Mouse (Mus musculus): Measurements from ENCODE around the gene Gm11627. TPM values are rescaled to one million over a fixed set of nuclear protein-coding genes. Genes with fewer than 3 reads are reported as not detected.

Gm11627 gene
- polyA plus RNA-seq, 1 experiment from 2014 or later, result 8.7 TPM

DNA sequence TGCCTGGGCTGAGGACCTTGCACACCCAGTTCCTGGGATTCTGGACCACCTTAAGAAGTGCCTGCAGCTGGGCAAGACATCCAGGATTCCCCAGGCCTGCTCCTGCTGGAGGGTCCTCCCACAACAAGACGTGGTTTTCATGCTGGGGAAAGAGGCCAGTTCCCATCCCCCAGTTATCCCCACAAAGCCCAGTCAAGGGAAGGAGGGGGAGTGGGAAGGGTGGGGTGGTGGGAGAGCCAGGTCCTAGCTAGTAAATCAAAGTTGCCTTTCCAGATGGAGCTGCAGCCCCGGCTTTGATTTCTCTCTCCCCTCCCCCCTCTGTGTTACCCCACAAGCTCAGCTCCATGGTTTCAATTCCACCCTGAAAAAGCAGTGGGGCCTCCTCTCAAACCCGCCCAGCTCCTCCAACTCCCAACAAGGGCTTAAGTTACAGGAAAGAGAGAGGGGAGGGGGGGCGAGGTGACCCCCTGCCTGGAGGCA, 16.1 kb upstream of the Gm11627 start:
- 0 out of 2 replicates have a peak overlapping the region, but pooled peaks have one; percentile 6 for H3K4me2 ChIP-seq
- H3K4me1 ChIP-seq (replicated peaks), result peaks cover 16% of the 10 kb centered on the region
- ATAC-seq (ENCODE audit: low read depth), result peak; percentile 72; the same call in 1 of the 2 replicates
- no peaks in the 10 kb centered on the region for H3K36me3 ChIP-seq
- no peaks in the 10 kb centered on the region for H3K9me3 ChIP-seq
- peak overlapping the region; percentile 51 for H3K9ac ChIP-seq
- WGBS, result 5% methylated on average over 3 of the region's 4 CpGs
- H3K27ac ChIP-seq (replicated peaks), result peak overlapping the region; percentile 78
- no peaks in the 10 kb centered on the region for H3K27me3 ChIP-seq
- no peak overlapping the region for H3K4me3 ChIP-seq

GRCm38 (mm10) chr11:102587554-102587953, 8.3 kb upstream of the Gm11627 start:
- Histone ChIP-seq H3K9me3 (0 out of 2 replicates have a peak, but pooled peaks cover 4% of the 10 kb centered on the region), H3K4me1 (replicated peaks) (peaks cover 5% of the 10 kb centered on the region), H3K27ac (replicated peaks) (no peak overlapping the region), H3K9ac (no peak overlapping the region), H3K4me3 (no peak overlapping the region), H3K4me2 (no peak overlapping the region), H3K36me3 (no peaks in the 10 kb centered on the region), H3K27me3 (no peaks in the 10 kb centered on the region)
- WGBS, result 80% methylated on average over 3 of the region's 3 CpGs
- no peak for ATAC-seq (ENCODE audit: low read depth)

GRCm38 (mm10) chr11:102586445-102587130, 7.3 kb upstream of the Gm11627 start:
- WGBS, result 85% methylated on average over 4 of the region's 4 CpGs

DNA sequence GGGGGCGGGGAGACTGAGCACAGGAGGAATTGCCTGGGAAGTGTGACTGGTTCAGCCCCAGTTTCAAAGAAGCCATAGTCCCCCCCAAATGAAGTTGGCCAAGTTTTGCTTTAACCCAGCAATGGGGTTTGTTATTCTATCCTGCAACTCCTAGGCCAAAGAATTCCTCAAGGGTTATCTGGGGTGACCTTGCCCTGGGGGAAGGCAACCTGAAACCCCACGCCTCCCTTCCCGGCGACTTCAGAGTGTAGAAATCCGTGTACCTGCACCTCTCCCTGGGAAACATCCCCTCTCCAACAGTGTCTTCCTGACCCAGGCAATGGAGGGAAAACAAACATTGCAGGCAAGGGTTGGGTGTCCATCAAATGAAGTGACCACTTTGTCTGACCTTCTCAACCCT, 3.5 kb upstream of the Gm11627 start:
- Histone ChIP-seq H3K27me3 (no peaks in the 10 kb centered on the region), H3K27ac (replicated peaks) (peak overlapping the region; percentile 76), H3K9ac (no peak overlapping the region), H3K4me2 (no peak overlapping the region), H3K4me3 (no peak overlapping the region), H3K9me3 (0 out of 2 replicates have a peak, but pooled peaks cover 4% of the 10 kb centered on the region), H3K4me1 (replicated peaks) (peaks cover 43% of the 10 kb centered on the region), H3K36me3 (no peaks in the 10 kb centered on the region)
- no peak for ATAC-seq (ENCODE audit: low read depth)
- 18% methylated on average over 5 of the region's 5 CpGs for WGBS

More at GRCm38 (mm10) chr11:102586445-102587130, 7.3 kb upstream of the Gm11627 start:
- Histone ChIP-seq H3K4me1 (replicated peaks) (peaks cover 14% of the 10 kb centered on the region), H3K36me3 (no peaks in the 10 kb centered on the region), H3K4me3 (no peak overlapping the region), H3K9me3 (0 out of 2 replicates have a peak, but pooled peaks cover 4% of the 10 kb centered on the region), H3K27ac (replicated peaks) (no peak overlapping the region), H3K27me3 (no peaks in the 10 kb centered on the region), H3K9ac (no peak overlapping the region), H3K4me2 (no peak overlapping the region)
- ATAC-seq (ENCODE audit: low read depth), result no peak

- H3K4me2 ChIP-seq, result no peak overlapping the region
Observed at GRCm38 (mm10) chr11:102582016-102582610, 2.9 kb upstream of the Gm11627 start.

DNA sequence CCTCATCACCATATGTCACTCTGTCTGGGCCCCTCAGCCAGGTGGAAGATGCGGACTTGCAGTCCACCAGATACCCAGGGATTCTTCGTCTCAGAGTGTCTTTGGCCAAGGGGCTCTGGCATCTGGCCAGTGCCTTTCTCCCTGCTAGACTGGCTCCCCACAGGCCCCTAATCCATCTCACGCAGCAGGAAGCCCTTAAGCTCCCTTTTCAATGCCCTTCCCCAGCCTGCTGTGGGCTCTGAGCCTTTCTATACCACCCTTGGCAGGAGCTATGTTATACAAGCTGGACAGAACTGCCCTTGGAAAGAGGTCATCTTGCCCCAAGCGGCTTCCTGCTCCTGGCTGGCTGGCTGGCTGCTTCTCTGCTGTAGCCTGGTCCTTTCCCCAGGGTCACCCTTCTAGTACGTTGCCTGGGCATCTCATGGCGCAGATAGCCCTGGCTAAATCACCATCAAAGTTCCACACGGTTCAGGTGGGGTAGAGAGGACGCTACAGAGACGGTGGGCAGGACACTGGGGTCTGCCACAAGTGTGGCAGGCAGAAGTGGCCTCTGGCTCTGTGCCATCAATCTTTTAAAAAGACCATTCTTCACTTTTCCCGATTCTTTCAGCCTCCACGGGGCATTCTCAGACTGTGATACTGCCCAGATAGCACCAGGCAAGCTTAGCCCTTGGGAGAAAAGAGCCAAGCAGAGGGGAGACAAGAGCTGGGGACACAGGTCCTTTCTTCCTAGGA, 2.2 kb upstream of the Gm11627 start:
- H3K27me3 ChIP-seq, result no peaks in the 10 kb centered on the region
- H3K36me3 ChIP-seq, result no peaks in the 10 kb centered on the region
- ATAC-seq (ENCODE audit: low read depth), result no peak
- H3K9me3 ChIP-seq, result 0 out of 2 replicates have a peak, but pooled peaks cover under 1% of the 10 kb centered on the region
- 15% methylated on average over 11 of the region's 11 CpGs for WGBS
- no peak overlapping the region for H3K4me3 ChIP-seq
- no peak overlapping the region for H3K4me2 ChIP-seq
- no peak overlapping the region for H3K9ac ChIP-seq
- peaks cover 43% of the 10 kb centered on the region for H3K4me1 ChIP-seq (replicated peaks)
- H3K27ac ChIP-seq (replicated peaks), result peak overlapping the region; percentile 76

More at GRCm38 (mm10) chr11:102582016-102582610, 2.9 kb upstream of the Gm11627 start:
- no peaks in the 10 kb centered on the region for H3K27me3 ChIP-seq
- H3K27ac ChIP-seq (replicated peaks), result peak overlapping the region; percentile 76
- WGBS, result 25% methylated on average over 13 of the region's 13 CpGs
- ATAC-seq (ENCODE audit: low read depth), result no peak
- H3K9ac ChIP-seq, result no peak overlapping the region
- H3K4me3 ChIP-seq, result no peak overlapping the region
- no peaks in the 10 kb centered on the region for H3K36me3 ChIP-seq
- H3K9me3 ChIP-seq, result 0 out of 2 replicates have a peak, but pooled peaks cover 4% of the 10 kb centered on the region
- H3K4me1 ChIP-seq (replicated peaks), result peaks cover 43% of the 10 kb centered on the region

- no peaks in the 10 kb centered on the region for H3K27me3 ChIP-seq
- no peak overlapping the region for H3K4me3 ChIP-seq
- H3K36me3 ChIP-seq, result no peaks in the 10 kb centered on the region
- peak overlapping the region; percentile 49 for H3K4me2 ChIP-seq
- no peaks in the 10 kb centered on the region for H3K9me3 ChIP-seq
- peaks cover 43% of the 10 kb centered on the region for H3K4me1 ChIP-seq (replicated peaks)
- no peak for ATAC-seq (ENCODE audit: low read depth)
- WGBS, result 24% methylated on average over 3 of the region's 3 CpGs
- H3K9ac ChIP-seq, result 0 out of 2 replicates have a peak overlapping the region, but pooled peaks have one; percentile 41
- H3K27ac ChIP-seq (replicated peaks), result peak overlapping the region; percentile 75
Observed at GRCm38 (mm10) chr11:102580034-102580330, 721 bp upstream of the Gm11627 start.

DNA sequence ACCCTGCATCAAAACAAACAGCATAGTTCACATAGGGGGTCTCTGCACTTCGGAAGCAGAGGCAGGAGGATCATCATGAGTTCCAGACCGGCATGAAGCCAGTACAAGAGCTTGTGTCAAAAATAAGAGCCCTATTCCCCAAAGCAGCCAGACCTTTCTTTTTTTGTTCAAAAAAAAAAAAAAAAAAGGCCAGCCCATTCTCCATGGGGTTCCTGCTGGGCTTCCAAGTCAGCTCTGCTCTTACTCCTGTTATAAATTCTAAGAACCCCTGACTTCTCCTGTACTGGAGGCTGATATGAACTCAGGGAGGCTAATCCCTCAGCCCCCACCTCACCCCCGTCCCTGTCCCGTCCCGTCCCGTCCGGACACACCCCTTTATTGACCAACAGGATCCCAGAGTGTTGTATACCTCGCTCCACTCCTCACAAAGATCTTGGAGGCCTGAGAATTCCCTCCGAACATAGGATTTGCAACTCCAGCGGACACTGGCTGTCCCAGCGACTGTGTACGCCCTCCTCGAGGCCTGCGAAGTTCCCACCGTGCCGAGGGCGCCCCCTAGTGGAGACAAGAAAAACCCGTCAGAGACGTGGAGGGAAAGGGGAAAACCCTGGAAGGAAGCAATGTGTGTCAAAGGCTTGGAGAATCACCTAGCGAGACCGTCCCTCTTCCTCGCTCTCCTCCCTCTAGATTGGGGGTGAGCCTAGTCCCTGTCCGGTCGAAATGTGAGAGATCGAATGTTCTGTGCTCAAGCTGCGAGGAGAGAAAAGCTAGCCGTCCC, 731 bp downstream of the Gm11627 start:
- WGBS, result 5% methylated on average over 27 of the region's 27 CpGs
- Histone ChIP-seq H3K9me3 (no peaks in the 10 kb centered on the region), H3K4me1 (replicated peaks) (peaks cover 43% of the 10 kb centered on the region), H3K36me3 (no peaks in the 10 kb centered on the region), H3K9ac (peak overlapping the region; percentile 41; the same call in 1 of the 2 replicates), H3K27ac (replicated peaks) (peak overlapping the region; percentile 75), H3K27me3 (no peaks in the 10 kb centered on the region), H3K4me2 (peak overlapping the region; percentile 49), H3K4me3 (peak overlapping the region; percentile 24)
- peak; percentile 44; the same call in 1 of the 2 replicates for ATAC-seq (ENCODE audit: low read depth)

- no peak overlapping the region for H3K4me2 ChIP-seq
- H3K27ac ChIP-seq (replicated peaks), result no peak overlapping the region
- WGBS, result 77% methylated on average over 13 of the region's 13 CpGs
Observed at GRCm38 (mm10) chr11:102576050-102576754, 3.1 kb downstream of the Gm11627 start.

DNA sequence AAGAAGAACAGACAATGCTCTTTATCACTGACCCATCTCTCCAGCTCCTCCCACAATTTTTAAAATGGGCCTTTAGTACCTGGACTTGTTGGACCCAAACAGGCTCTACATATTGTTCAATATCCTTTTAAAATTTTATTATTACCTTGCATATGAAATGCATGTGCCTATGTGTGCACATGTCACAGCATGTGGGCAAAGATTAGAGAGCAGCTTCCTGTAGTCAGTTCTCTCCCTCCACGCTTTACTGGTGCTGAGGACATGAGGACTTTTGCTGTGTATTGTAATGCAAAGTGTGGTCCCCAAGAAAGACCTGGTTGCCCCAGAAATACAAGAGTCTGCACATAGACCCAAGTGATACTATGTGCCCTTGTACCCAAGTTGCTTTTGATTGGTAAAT, 4.2 kb downstream of the Gm11627 start:
- H3K27me3 ChIP-seq, result no peaks in the 10 kb centered on the region
- H3K9me3 ChIP-seq, result no peaks in the 10 kb centered on the region
- 39% methylated on average over 1 of the region's 1 CpGs for WGBS
- H3K4me3 ChIP-seq, result no peak overlapping the region
- no peak for ATAC-seq (ENCODE audit: low read depth)
- peaks cover 23% of the 10 kb centered on the region for H3K4me1 ChIP-seq (replicated peaks)
- no peak overlapping the region for H3K27ac ChIP-seq (replicated peaks)
- H3K9ac ChIP-seq, result no peak overlapping the region
- no peaks in the 10 kb centered on the region for H3K36me3 ChIP-seq
- H3K4me2 ChIP-seq, result no peak overlapping the region

More at GRCm38 (mm10) chr11:102576050-102576754, 3.1 kb downstream of the Gm11627 start:
- Histone ChIP-seq H3K9ac (no peak overlapping the region), H3K4me3 (no peak overlapping the region), H3K36me3 (no peaks in the 10 kb centered on the region), H3K9me3 (no peaks in the 10 kb centered on the region), H3K4me1 (replicated peaks) (peaks cover 30% of the 10 kb centered on the region), H3K27me3 (no peaks in the 10 kb centered on the region)
- ATAC-seq (ENCODE audit: low read depth), result no peak
